Mouse (Mus musculus): ENCODE data around the gene D630039A03Rik. TPM values are rescaled to one million over a fixed set of nuclear protein-coding genes. Genes with fewer than 3 reads are reported as not detected.

The D630039A03Rik gene
- polyA plus RNA-seq, 1 experiment from 2014 or later, result 2.7 TPM

- no peaks in the 10 kb centered on the region for H3K27me3 ChIP-seq (replicated peaks; ENCODE audit: insufficient read depth, low read length)
- H3K9ac ChIP-seq (replicated peaks; ENCODE audit: low read depth), result no peak overlapping the region
- no peak overlapping the region for H3K27ac ChIP-seq (ENCODE audit: low read length)
- H3K4me3 ChIP-seq (ENCODE audit: low read depth, low read length), result no peak overlapping the region
- 71% methylated on average over 3 of the region's 3 CpGs for WGBS
- DNase-seq (ENCODE audit: low spot score) (no peak), ATAC-seq (no peak)
- TF ChIP-seq EP300 (IDR thresholded peaks at IDR 0.05) (no peak), CTCF (IDR thresholded peaks at IDR 0.05) (no peak)
- no peaks in the 10 kb centered on the region for H3K9me3 ChIP-seq (ENCODE audit: low read length)
- peaks cover 5% of the 10 kb centered on the region; the same call in 1 of the 2 replicates for H3K4me1 ChIP-seq (ENCODE audit: insufficient read depth, low read depth, low read length)
- H3K4me2 ChIP-seq (replicated peaks; ENCODE audit: low read depth, low read length), result no peak overlapping the region
- no peaks in the 10 kb centered on the region for H3K36me3 ChIP-seq (ENCODE audit: insufficient read depth, low read length)
These were observed 29.2 kb downstream of the D630039A03Rik start for GRCm38 (mm10) chr4:57886888-57887230.

GRCm38 (mm10) chr4:57886066-57886887, 29.8 kb downstream of the D630039A03Rik start:
- no peak overlapping the region for H3K4me2 ChIP-seq (replicated peaks; ENCODE audit: low read depth, low read length)
- ATAC-seq (no peak), DNase-seq (ENCODE audit: low spot score) (no peak)
- no peak overlapping the region for H3K4me3 ChIP-seq (ENCODE audit: low read depth, low read length)
- H3K27me3 ChIP-seq (replicated peaks; ENCODE audit: insufficient read depth, low read length), result no peaks in the 10 kb centered on the region
- no peaks in the 10 kb centered on the region for H3K36me3 ChIP-seq (ENCODE audit: insufficient read depth, low read length)
- 36% methylated on average over 11 of the region's 11 CpGs for WGBS
- H3K4me1 ChIP-seq (ENCODE audit: insufficient read depth, low read depth, low read length), result peaks cover 5% of the 10 kb centered on the region; the same call in 1 of the 2 replicates
- H3K9ac ChIP-seq (replicated peaks; ENCODE audit: low read depth), result no peak overlapping the region
- no peaks in the 10 kb centered on the region for H3K9me3 ChIP-seq (ENCODE audit: low read length)
- TF ChIP-seq CTCF (IDR thresholded peaks at IDR 0.05) (no peak), EP300 (IDR thresholded peaks at IDR 0.05) (no peak)
- H3K27ac ChIP-seq (ENCODE audit: low read length), result no peak overlapping the region

GRCm38 (mm10) chr4:57885186-57885585, 30.9 kb downstream of the D630039A03Rik start:
- no peak overlapping the region for H3K27ac ChIP-seq (ENCODE audit: low read length)
- DNase-seq (ENCODE audit: low spot score) (no peak), ATAC-seq (no peak)
- 55% methylated on average over 2 of the region's 2 CpGs for WGBS
- TF ChIP-seq EP300 (IDR thresholded peaks at IDR 0.05) (no peak), CTCF (IDR thresholded peaks at IDR 0.05) (no peak)
- H3K27me3 ChIP-seq (replicated peaks; ENCODE audit: insufficient read depth, low read length), result no peaks in the 10 kb centered on the region
- H3K4me2 ChIP-seq (replicated peaks; ENCODE audit: low read depth, low read length), result no peak overlapping the region
- no peaks in the 10 kb centered on the region for H3K9me3 ChIP-seq (ENCODE audit: low read length)
- H3K36me3 ChIP-seq (ENCODE audit: insufficient read depth, low read length), result 0 out of 2 replicates have a peak, but pooled peaks cover 3% of the 10 kb centered on the region
- peaks cover 5% of the 10 kb centered on the region; the same call in 1 of the 2 replicates for H3K4me1 ChIP-seq (ENCODE audit: insufficient read depth, low read depth, low read length)
- H3K4me3 ChIP-seq (ENCODE audit: low read depth, low read length), result no peak overlapping the region
- no peak overlapping the region for H3K9ac ChIP-seq (replicated peaks; ENCODE audit: low read depth)

- ATAC-seq, result no peak
- TF ChIP-seq EP300 (IDR thresholded peaks at IDR 0.05) (no peak), CTCF (IDR thresholded peaks at IDR 0.05) (no peak)
- no peak for DNase-seq (ENCODE audit: low spot score)
- peaks cover 5% of the 10 kb centered on the region; the same call in 1 of the 2 replicates for H3K4me1 ChIP-seq (ENCODE audit: insufficient read depth, low read depth, low read length)
- no peaks in the 10 kb centered on the region for H3K27me3 ChIP-seq (replicated peaks; ENCODE audit: insufficient read depth, low read length)
- 65% methylated on average over 3 of the region's 3 CpGs for WGBS
- H3K9me3 ChIP-seq (ENCODE audit: low read length), result no peaks in the 10 kb centered on the region
- H3K27ac ChIP-seq (ENCODE audit: low read length), result no peak overlapping the region
- H3K36me3 ChIP-seq (ENCODE audit: insufficient read depth, low read length), result 0 out of 2 replicates have a peak, but pooled peaks cover 3% of the 10 kb centered on the region
- H3K4me3 ChIP-seq (ENCODE audit: low read depth, low read length), result no peak overlapping the region
- no peak overlapping the region for H3K4me2 ChIP-seq (replicated peaks; ENCODE audit: low read depth, low read length)
- H3K9ac ChIP-seq (replicated peaks; ENCODE audit: low read depth), result no peak overlapping the region
These were observed 31.6 kb downstream of the D630039A03Rik start for GRCm38 (mm10) chr4:57884511-57884910.

GRCm38 (mm10) chr4:57883520-57884421, 32.3 kb downstream of the D630039A03Rik start:
- WGBS, result 61% methylated on average over 7 of the region's 7 CpGs
- Histone ChIP-seq H3K27me3 (replicated peaks; ENCODE audit: insufficient read depth, low read length) (no peaks in the 10 kb centered on the region), H3K4me3 (ENCODE audit: low read depth, low read length) (no peak overlapping the region), H3K9ac (replicated peaks; ENCODE audit: low read depth) (no peak overlapping the region), H3K36me3 (ENCODE audit: insufficient read depth, low read length) (0 out of 2 replicates have a peak, but pooled peaks cover 3% of the 10 kb centered on the region), H3K9me3 (ENCODE audit: low read length) (no peaks in the 10 kb centered on the region), H3K4me1 (ENCODE audit: insufficient read depth, low read depth, low read length) (peaks cover 5% of the 10 kb centered on the region; the same call in 1 of the 2 replicates), H3K27ac (ENCODE audit: low read length) (no peak overlapping the region), H3K4me2 (replicated peaks; ENCODE audit: low read depth, low read length) (no peak overlapping the region)
- ATAC-seq (no peak), DNase-seq (ENCODE audit: low spot score) (no peak)
- no peak for TF ChIP-seq EP300 (IDR thresholded peaks at IDR 0.05)
- TF ChIP-seq CTCF (IDR thresholded peaks at IDR 0.05), result no peak

GRCm38 (mm10) chr4:57879804-57880357, 36.2 kb downstream of the D630039A03Rik start:
- DNase-seq (ENCODE audit: low spot score) (peak; percentile 79), ATAC-seq (peak; percentile 59)
- no peaks in the 10 kb centered on the region for H3K27me3 ChIP-seq (replicated peaks; ENCODE audit: insufficient read depth, low read length)
- TF ChIP-seq CTCF (IDR thresholded peaks at IDR 0.05) (peak; percentile 93), EP300 (IDR thresholded peaks at IDR 0.05) (no peak)
- H3K27ac ChIP-seq (ENCODE audit: low read length), result no peak overlapping the region
- H3K4me1 ChIP-seq (ENCODE audit: insufficient read depth, low read depth, low read length), result no peaks in the 10 kb centered on the region
- WGBS, result 11% methylated on average over 6 of the region's 6 CpGs
- H3K36me3 ChIP-seq (ENCODE audit: insufficient read depth, low read length), result 0 out of 2 replicates have a peak, but pooled peaks cover 3% of the 10 kb centered on the region
- H3K4me3 ChIP-seq (ENCODE audit: low read depth, low read length), result no peak overlapping the region
- H3K4me2 ChIP-seq (replicated peaks; ENCODE audit: low read depth, low read length), result no peak overlapping the region
- H3K9me3 ChIP-seq (ENCODE audit: low read length), result no peaks in the 10 kb centered on the region
- H3K9ac ChIP-seq (replicated peaks; ENCODE audit: low read depth), result no peak overlapping the region

All from lung, postnatal 0 days (tissue).